Mouse (Mus musculus) megakaryocyte, embryonic 14.5 days (primary cell): Measurements from ENCODE around the gene Phlda2. TPM values are rescaled to one million over a fixed set of nuclear protein-coding genes. Genes with fewer than 3 reads are reported as not detected.

Experiments used
- H3K27me3 ChIP-seq: replicated peaks from 2 replicates; pipeline ENCODE3; 2012; ENCODE audit warnings: inconsistent platforms
- H3K36me3 ChIP-seq: replicated peaks from 2 replicates; pipeline ENCODE3; 2012; ENCODE audit warnings: low read length, inconsistent platforms, mixed read lengths
- H3K4me1 ChIP-seq: 2 replicates; pipeline ENCODE4 v1.6.1; 2012; ENCODE audit warnings: inconsistent platforms
- H3K4me3 ChIP-seq: replicated peaks from 2 replicates; pipeline ENCODE3; 2012; ENCODE audit warnings: moderate library complexity, mild to moderate bottlenecking, inconsistent platforms
- H3K9me3 ChIP-seq: 2 replicates; pipeline ENCODE4 v1.6.1; 2012; ENCODE audit warnings: inconsistent platforms
- FLI1 ChIP-seq: IDR thresholded peaks from 2 replicates; pipeline ENCODE4 v1.6.1; 2012; ENCODE audit warnings: low read length, inconsistent platforms, mixed read lengths
- GATA1 ChIP-seq: IDR thresholded peaks from 3 replicates; pipeline ENCODE4 v1.6.1; 2012; ENCODE audit warnings: mixed read lengths, low read length, inconsistent platforms, borderline replicate concordance
- polyA plus RNA-seq: library from polyadenylated mRNA; stranded (reverse); fragments of >175 nt; gene quantifications from 2 replicates; pipeline ENCODE4 v1.2.3, GENCODE M21; 2012; ENCODE audit warnings: low replicate concordance; ENCODE audit not compliant: insufficient read depth

Phlda2 gene
- polyA plus RNA-seq, 1 experiment, result 2.3 TPM

GRCm38 (mm10) chr7:143505411-143505810 lies 2.5 kb upstream of the Phlda2 start:
- Histone ChIP-seq H3K4me1 (peaks cover 32% of the 10 kb centered on the region), H3K4me3 (no peak overlapping the region), H3K36me3 (peaks cover 4% of the 10 kb centered on the region), H3K27me3 (peaks cover 64% of the 10 kb centered on the region), H3K9me3 (no peaks in the 10 kb centered on the region)
- TF ChIP-seq FLI1, result no peak
- no peak for TF ChIP-seq GATA1

GRCm38 (mm10) chr7:143503926-143504325 lies 976 bp upstream of the Phlda2 start:
- peaks cover 73% of the 10 kb centered on the region for H3K27me3 ChIP-seq

GRCm38 (mm10) chr7:143501643-143502417 lies 1.1 kb downstream of the Phlda2 start:
- peak overlapping the region; percentile 90 for H3K4me3 ChIP-seq
- no peak for TF ChIP-seq GATA1
- no peak for TF ChIP-seq FLI1
- H3K9me3 ChIP-seq, result no peaks in the 10 kb centered on the region
- peaks cover 84% of the 10 kb centered on the region for H3K27me3 ChIP-seq
- no peaks in the 10 kb centered on the region for H3K36me3 ChIP-seq
- H3K4me1 ChIP-seq, result peaks cover 29% of the 10 kb centered on the region

More at GRCm38 (mm10) chr7:143503926-143504325, 976 bp upstream of the Phlda2 start:
- no peaks in the 10 kb centered on the region for H3K9me3 ChIP-seq
- H3K4me3 ChIP-seq, result no peak overlapping the region
- H3K4me1 ChIP-seq, result peaks cover 32% of the 10 kb centered on the region
- TF ChIP-seq FLI1, result no peak
- TF ChIP-seq GATA1, result no peak
- no peaks in the 10 kb centered on the region for H3K36me3 ChIP-seq

- H3K27me3 ChIP-seq, result peaks cover 82% of the 10 kb centered on the region
- H3K4me1 ChIP-seq, result peaks cover 25% of the 10 kb centered on the region
- H3K4me3 ChIP-seq, result no peak overlapping the region
- no peaks in the 10 kb centered on the region for H3K36me3 ChIP-seq
- TF ChIP-seq FLI1, result no peak
- TF ChIP-seq GATA1, result no peak
- no peaks in the 10 kb centered on the region for H3K9me3 ChIP-seq
Observed at GRCm38 (mm10) chr7:143500912-143501311, 2.0 kb downstream of the Phlda2 start.

- H3K9me3 ChIP-seq, result no peaks in the 10 kb centered on the region
- no peak overlapping the region for H3K4me3 ChIP-seq
- no peaks in the 10 kb centered on the region for H3K36me3 ChIP-seq
- H3K4me1 ChIP-seq, result peaks cover 47% of the 10 kb centered on the region
- peaks cover 80% of the 10 kb centered on the region for H3K27me3 ChIP-seq
- TF ChIP-seq FLI1, result no peak
- TF ChIP-seq GATA1, result no peak
Observed at GRCm38 (mm10) chr7:143498584-143498983, 4.4 kb downstream of the Phlda2 start.

GRCm38 (mm10) chr7:143495104-143495961 lies 7.6 kb downstream of the Phlda2 start:
- H3K4me1 ChIP-seq, result peaks cover 32% of the 10 kb centered on the region

GRCm38 (mm10) chr7:143493616-143494126 lies 9.3 kb downstream of the Phlda2 start:
- Histone ChIP-seq H3K9me3 (no peaks in the 10 kb centered on the region), H3K4me3 (no peak overlapping the region), H3K27me3 (peaks cover 78% of the 10 kb centered on the region), H3K36me3 (no peaks in the 10 kb centered on the region), H3K4me1 (peaks cover 32% of the 10 kb centered on the region)
- TF ChIP-seq GATA1 (no peak), FLI1 (no peak)

More at GRCm38 (mm10) chr7:143495104-143495961, 7.6 kb downstream of the Phlda2 start:
- no peaks in the 10 kb centered on the region for H3K36me3 ChIP-seq
- TF ChIP-seq FLI1, result no peak
- no peak for TF ChIP-seq GATA1
- peak overlapping the region; percentile 62 for H3K4me3 ChIP-seq
- H3K9me3 ChIP-seq, result no peaks in the 10 kb centered on the region
- peaks cover 80% of the 10 kb centered on the region for H3K27me3 ChIP-seq

GRCm38 (mm10) chr7:143489735-143490134 lies 13.2 kb downstream of the Phlda2 start:
- Histone ChIP-seq H3K4me1 (peaks cover 15% of the 10 kb centered on the region), H3K36me3 (no peaks in the 10 kb centered on the region), H3K27me3 (peaks cover 79% of the 10 kb centered on the region), H3K4me3 (no peak overlapping the region), H3K9me3 (no peaks in the 10 kb centered on the region)
- no peak for TF ChIP-seq FLI1

GRCm38 (mm10) chr7:143482541-143482940 lies 20.4 kb downstream of the Phlda2 start:
- TF ChIP-seq GATA1 (no peak), FLI1 (no peak)
- no peaks in the 10 kb centered on the region for H3K9me3 ChIP-seq
- no peak overlapping the region for H3K4me3 ChIP-seq
- H3K4me1 ChIP-seq, result no peaks in the 10 kb centered on the region
- H3K27me3 ChIP-seq, result peaks cover 83% of the 10 kb centered on the region
- no peaks in the 10 kb centered on the region for H3K36me3 ChIP-seq
